Mouse (Mus musculus) megakaryocyte-erythroid progenitor cell, adult 5-6 weeks (primary cell): ENCODE results near the gene Osbpl11. TPM values are rescaled to one million over a fixed set of nuclear protein-coding genes. Genes with fewer than 3 reads are reported as not detected.
A peak's percentile ranks its signal among the peaks of the same experiment; 100 is the strongest.
"Not testable (repeated sequence)": the region's sequence is repeated elsewhere in the genome, so short reads cannot be mapped to it uniquely, and the experiment has no call there.

Experiments
- ATAC-seq: replicated peaks from 2 replicates; pipeline ENCODE4 v1.8.0; 2016; ENCODE audit warnings: mild to moderate bottlenecking, inconsistent platforms; ENCODE audit not compliant: severe bottlenecking, poor library complexity, low FRiP score, low TSS enrichment
- total RNA-seq, 2 experiments: library from RNA; stranded (forward) in 1 of 2; stranded (reverse) in 1 of 2; fragments of 200-1000, 215-1000 nt in 1 of 2; fragments of >200 nt in 1 of 2; fragmentation: Nextera tagmentation in 1 of 2; gene quantifications; 2 replicates each; pipeline ENCODE4 v1.2.3; 2014 to 2017

The Osbpl11 gene
- total RNA-seq (2014; fragmentation: Nextera tagmentation) (7.4 and 10.7 TPM in 2 replicates), total RNA-seq (2017) (10.9 and 12.5 TPM in 2 replicates)

- peak; percentile 98 for ATAC-seq
Observed at GRCm38 (mm10) chr16:33184901-33185260, at the start of gene Osbpl11. Gene Osbpl11, plus strand, starts transcription at chr16:33185071.

- ATAC-seq, result no peak
Observed at GRCm38 (mm10) chr16:33135167-33135566, 49.7 kb upstream of the Osbpl11 start.

GRCm38 (mm10) chr16:33139061-33139460, 45.8 kb upstream of the Osbpl11 start:
- not testable (repeated sequence) for ATAC-seq

GRCm38 (mm10) chr16:33141758-33142280, 43.1 kb upstream of the Osbpl11 start:
- ATAC-seq, result no peak

- no peak for ATAC-seq
Observed at GRCm38 (mm10) chr16:33143452-33143851, 41.4 kb upstream of the Osbpl11 start.

GRCm38 (mm10) chr16:33146185-33146584, 38.7 kb upstream of the Osbpl11 start:
- no peak for ATAC-seq

GRCm38 (mm10) chr16:33148135-33148534, 36.7 kb upstream of the Osbpl11 start:
- no peak for ATAC-seq

GRCm38 (mm10) chr16:33150875-33151274, 34.0 kb upstream of the Osbpl11 start:
- not testable (repeated sequence) for ATAC-seq

GRCm38 (mm10) chr16:33151558-33151957, 33.3 kb upstream of the Osbpl11 start:
- no peak for ATAC-seq

- no peak for ATAC-seq
Observed at GRCm38 (mm10) chr16:33154992-33155391, 29.9 kb upstream of the Osbpl11 start.

GRCm38 (mm10) chr16:33158006-33158405, 26.9 kb upstream of the Osbpl11 start:
- ATAC-seq, result no peak

GRCm38 (mm10) chr16:33158590-33159071, 26.2 kb upstream of the Osbpl11 start:
- ATAC-seq, result no peak

- ATAC-seq, result no peak
Observed at GRCm38 (mm10) chr16:33159363-33159762, 25.5 kb upstream of the Osbpl11 start.

- no peak for ATAC-seq
Observed at GRCm38 (mm10) chr16:33163330-33164090, 21.4 kb upstream of the Osbpl11 start.

- ATAC-seq, result peak; percentile 83
Observed at GRCm38 (mm10) chr16:33166284-33166683, 18.6 kb upstream of the Osbpl11 start.

GRCm38 (mm10) chr16:33167537-33167936, 17.3 kb upstream of the Osbpl11 start:
- ATAC-seq, result no peak

GRCm38 (mm10) chr16:33169471-33170034, 15.3 kb upstream of the Osbpl11 start:
- ATAC-seq, result no peak

- 0 out of 2 replicates have a peak, but pooled peaks have one; percentile 46 for ATAC-seq
Observed at GRCm38 (mm10) chr16:33170716-33171587, 13.9 kb upstream of the Osbpl11 start.

GRCm38 (mm10) chr16:33171800-33172199, 13.1 kb upstream of the Osbpl11 start:
- no peak for ATAC-seq

GRCm38 (mm10) chr16:33173151-33173550, 11.7 kb upstream of the Osbpl11 start:
- ATAC-seq, result no peak
